Mouse (Mus musculus): ENCODE measurements around the gene Lrmda. TPM values are rescaled to one million over a fixed set of nuclear protein-coding genes. Genes with fewer than 3 reads are reported as not detected.
"Not testable (repeated sequence)": the region's sequence is repeated elsewhere in the genome, so short reads cannot be mapped to it uniquely, and the experiment has no call there.

Lrmda gene
- polyA plus RNA-seq, 1 experiment = 20.1 TPM

DNA sequence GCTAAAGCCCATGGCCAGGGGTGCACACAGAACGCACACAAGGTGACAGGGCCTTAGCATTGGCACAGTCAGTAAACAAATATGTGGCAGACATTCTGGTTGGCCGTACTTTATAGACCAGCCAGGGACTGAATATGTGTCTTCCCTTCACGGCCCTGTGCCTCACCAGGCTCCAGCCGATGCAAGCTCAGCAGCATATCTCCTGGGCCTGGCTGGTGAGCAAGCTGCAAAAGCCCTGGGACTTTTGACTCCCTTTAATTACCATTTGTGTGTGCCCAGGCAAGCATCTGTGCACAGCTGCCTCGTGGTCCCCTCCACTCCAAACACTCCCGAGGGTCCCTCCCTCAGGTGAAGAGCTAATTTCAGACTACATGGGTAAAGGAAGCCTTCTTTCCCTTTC, 556.9 kb downstream of the Lrmda start:
- Histone ChIP-seq H3K4me3 (ENCODE audit: insufficient read depth, low read length) (no peak overlapping the region), H3K27ac (ENCODE audit: insufficient read depth, low read depth, low read length) (no peak overlapping the region), H3K4me1 (ENCODE audit: control insufficient read depth, insufficient read depth, low read length) (no peaks in the 10 kb centered on the region)
- no peak for TF ChIP-seq POLR2A (IDR thresholded peaks at IDR 0.05; ENCODE audit: borderline replicate concordance, low read depth, low read length)

- Histone ChIP-seq H3K4me1 (ENCODE audit: control insufficient read depth, insufficient read depth, low read length) (no peaks in the 10 kb centered on the region), H3K4me3 (ENCODE audit: insufficient read depth, low read length) (no peak overlapping the region), H3K27ac (ENCODE audit: insufficient read depth, low read depth, low read length) (no peak overlapping the region)
- TF ChIP-seq CTCF (IDR thresholded peaks at IDR 0.05; ENCODE audit: low read depth, low read length) (no peak), POLR2A (IDR thresholded peaks at IDR 0.05; ENCODE audit: borderline replicate concordance, low read depth, low read length) (no peak)
Observed at GRCm38 (mm10) chr14:22577411-22578037, 558.0 kb downstream of the Lrmda start.

- no peak overlapping the region for H3K4me3 ChIP-seq (ENCODE audit: insufficient read depth, low read length)
- TF ChIP-seq POLR2A (IDR thresholded peaks at IDR 0.05; ENCODE audit: borderline replicate concordance, low read depth, low read length) (no peak), CTCF (IDR thresholded peaks at IDR 0.05; ENCODE audit: low read depth, low read length) (peak; percentile 92)
- no peak overlapping the region for H3K27ac ChIP-seq (ENCODE audit: insufficient read depth, low read depth, low read length)
- peaks cover 3% of the 10 kb centered on the region for H3K4me1 ChIP-seq (ENCODE audit: control insufficient read depth, insufficient read depth, low read length)
Observed at GRCm38 (mm10) chr14:22578224-22578623, 558.7 kb downstream of the Lrmda start.

GRCm38 (mm10) chr14:22578986-22579385, 559.5 kb downstream of the Lrmda start:
- H3K4me1 ChIP-seq (ENCODE audit: control insufficient read depth, insufficient read depth, low read length) = peaks cover 5% of the 10 kb centered on the region
- H3K4me3 ChIP-seq (ENCODE audit: insufficient read depth, low read length) = no peak overlapping the region
- no peak for TF ChIP-seq POLR2A (IDR thresholded peaks at IDR 0.05; ENCODE audit: borderline replicate concordance, low read depth, low read length)
- TF ChIP-seq CTCF (IDR thresholded peaks at IDR 0.05; ENCODE audit: low read depth, low read length) = no peak
- H3K27ac ChIP-seq (ENCODE audit: insufficient read depth, low read depth, low read length) = no peak overlapping the region

DNA sequence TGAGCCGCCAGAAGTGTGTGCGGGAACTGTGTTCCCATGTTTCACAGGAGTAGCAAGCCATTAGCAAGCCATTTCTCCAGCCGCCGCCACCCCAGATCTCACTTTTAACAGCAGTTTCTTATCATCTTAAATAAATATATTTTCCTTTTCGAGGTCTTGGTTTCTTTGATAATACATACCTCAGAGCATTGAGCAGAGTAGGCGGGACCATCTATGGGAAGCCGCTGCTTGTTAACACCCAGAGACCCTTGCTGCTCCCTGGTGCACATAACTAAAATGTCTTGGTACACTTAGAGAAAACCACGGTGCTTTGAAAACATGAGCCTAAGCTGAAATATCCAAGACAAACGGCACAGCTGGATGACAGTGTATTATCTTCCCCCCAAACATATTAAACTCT, 562.6 kb downstream of the Lrmda start:
- Histone ChIP-seq H3K4me1 (ENCODE audit: control insufficient read depth, insufficient read depth, low read length) (peaks cover 10% of the 10 kb centered on the region), H3K27ac (ENCODE audit: insufficient read depth, low read depth, low read length) (no peak overlapping the region), H3K4me3 (ENCODE audit: insufficient read depth, low read length) (no peak overlapping the region)
- TF ChIP-seq CTCF (IDR thresholded peaks at IDR 0.05; ENCODE audit: low read depth, low read length) = no peak
- no peak for TF ChIP-seq POLR2A (IDR thresholded peaks at IDR 0.05; ENCODE audit: borderline replicate concordance, low read depth, low read length)

DNA sequence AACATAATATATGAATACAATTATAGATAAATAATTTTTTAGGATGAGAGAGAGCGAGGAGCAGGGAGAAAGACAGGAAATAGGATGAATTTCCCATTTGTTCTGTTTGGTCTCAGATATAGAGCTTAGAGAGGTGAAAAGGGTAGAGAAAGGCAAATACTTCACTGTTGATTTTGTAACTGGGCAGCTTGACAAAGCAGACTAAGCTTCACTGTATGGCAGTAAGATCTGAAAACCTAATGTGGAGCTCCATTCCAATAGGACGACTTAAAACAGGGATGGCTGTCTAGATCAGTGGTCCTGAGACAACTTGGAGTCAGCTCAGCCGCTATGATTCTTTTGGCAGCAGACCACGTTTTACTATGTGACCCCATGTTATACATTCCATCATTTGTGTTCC, 566.8 kb downstream of the Lrmda start:
- peaks cover 20% of the 10 kb centered on the region for H3K4me1 ChIP-seq (ENCODE audit: control insufficient read depth, insufficient read depth, low read length)
- no peak overlapping the region for H3K27ac ChIP-seq (ENCODE audit: insufficient read depth, low read depth, low read length)
- TF ChIP-seq CTCF (IDR thresholded peaks at IDR 0.05; ENCODE audit: low read depth, low read length) (no peak), POLR2A (IDR thresholded peaks at IDR 0.05; ENCODE audit: borderline replicate concordance, low read depth, low read length) (no peak)
- no peak overlapping the region for H3K4me3 ChIP-seq (ENCODE audit: insufficient read depth, low read length)

DNA sequence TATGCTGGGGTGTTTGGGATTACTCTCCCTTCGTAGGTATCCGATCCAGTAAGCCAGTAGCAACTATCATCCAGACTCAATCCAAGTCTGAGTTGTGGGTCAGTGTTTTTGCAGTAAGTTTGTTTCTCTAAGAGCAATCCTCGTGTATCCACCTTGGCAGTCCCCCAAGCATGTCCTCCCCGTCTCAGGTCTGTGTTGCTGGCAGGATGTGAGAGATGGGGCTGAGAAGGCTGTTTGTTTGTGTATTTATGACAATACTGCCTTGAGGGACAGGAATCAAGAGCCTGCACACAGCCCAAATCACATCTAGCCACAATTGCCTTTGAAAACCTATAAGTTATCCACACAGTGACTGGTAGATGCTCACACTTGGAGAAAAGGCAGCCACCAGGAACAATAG, 567.3 kb downstream of the Lrmda start:
- no peak overlapping the region for H3K4me3 ChIP-seq (ENCODE audit: insufficient read depth, low read length)
- TF ChIP-seq CTCF (IDR thresholded peaks at IDR 0.05; ENCODE audit: low read depth, low read length) = no peak
- TF ChIP-seq POLR2A (IDR thresholded peaks at IDR 0.05; ENCODE audit: borderline replicate concordance, low read depth, low read length) = no peak
- H3K27ac ChIP-seq (ENCODE audit: insufficient read depth, low read depth, low read length) = no peak overlapping the region
- H3K4me1 ChIP-seq (ENCODE audit: control insufficient read depth, insufficient read depth, low read length) = peaks cover 20% of the 10 kb centered on the region

GRCm38 (mm10) chr14:22587285-22587957, 567.9 kb downstream of the Lrmda start:
- H3K27ac ChIP-seq (ENCODE audit: insufficient read depth, low read depth, low read length) = peak overlapping the region; percentile 44
- TF ChIP-seq CTCF (IDR thresholded peaks at IDR 0.05; ENCODE audit: low read depth, low read length) = no peak
- no peak for TF ChIP-seq POLR2A (IDR thresholded peaks at IDR 0.05; ENCODE audit: borderline replicate concordance, low read depth, low read length)
- no peak overlapping the region for H3K4me3 ChIP-seq (ENCODE audit: insufficient read depth, low read length)
- peaks cover 20% of the 10 kb centered on the region for H3K4me1 ChIP-seq (ENCODE audit: control insufficient read depth, insufficient read depth, low read length)

DNA sequence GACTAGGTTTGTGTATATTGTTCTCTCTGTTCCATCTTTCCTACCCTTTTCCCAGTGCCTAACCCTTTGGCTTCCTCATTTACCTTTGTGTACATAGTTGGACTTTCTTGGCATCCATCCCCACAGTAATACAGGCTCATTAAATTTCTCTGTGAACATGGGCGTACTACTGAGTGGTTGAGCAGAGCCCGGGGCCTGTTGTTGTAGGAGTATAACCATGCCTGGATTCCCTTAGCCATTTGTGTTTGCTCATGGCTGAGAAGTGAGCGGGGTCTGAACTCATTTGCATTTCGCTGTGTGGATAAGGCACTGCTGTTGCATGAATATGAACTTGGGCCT, 568.4 kb downstream of the Lrmda start:
- TF ChIP-seq POLR2A (IDR thresholded peaks at IDR 0.05; ENCODE audit: borderline replicate concordance, low read depth, low read length) = no peak
- peaks cover 19% of the 10 kb centered on the region for H3K4me1 ChIP-seq (ENCODE audit: control insufficient read depth, insufficient read depth, low read length)
- peak overlapping the region; percentile 14 for H3K27ac ChIP-seq (ENCODE audit: insufficient read depth, low read depth, low read length)
- no peak overlapping the region for H3K4me3 ChIP-seq (ENCODE audit: insufficient read depth, low read length)

- peaks cover 15% of the 10 kb centered on the region for H3K4me1 ChIP-seq (ENCODE audit: control insufficient read depth, insufficient read depth, low read length)
- not testable (repeated sequence) for H3K4me3 ChIP-seq (ENCODE audit: insufficient read depth, low read length); H3K27ac ChIP-seq (ENCODE audit: insufficient read depth, low read depth, low read length)
Observed at GRCm38 (mm10) chr14:22588394-22588793, 568.9 kb downstream of the Lrmda start.
